Mouse (Mus musculus) embryonic fibroblast, embryonic 13.5 days (primary cell): ENCODE results near the gene Iqcb1.

Experiments
- CTCF ChIP-seq: IDR thresholded peaks from 2 replicates; pipeline ENCODE4 v1.5.1; 2011; ENCODE audit warnings: mild to moderate bottlenecking, control low read depth, low read length, moderate library complexity, borderline replicate concordance; ENCODE audit not compliant: insufficient read depth
- POLR2A ChIP-seq: IDR thresholded peaks from 2 replicates; pipeline ENCODE4 v1.6.1; 2011; ENCODE audit warnings: low read depth, mild to moderate bottlenecking, control low read depth, low read length, moderate library complexity

DNA sequence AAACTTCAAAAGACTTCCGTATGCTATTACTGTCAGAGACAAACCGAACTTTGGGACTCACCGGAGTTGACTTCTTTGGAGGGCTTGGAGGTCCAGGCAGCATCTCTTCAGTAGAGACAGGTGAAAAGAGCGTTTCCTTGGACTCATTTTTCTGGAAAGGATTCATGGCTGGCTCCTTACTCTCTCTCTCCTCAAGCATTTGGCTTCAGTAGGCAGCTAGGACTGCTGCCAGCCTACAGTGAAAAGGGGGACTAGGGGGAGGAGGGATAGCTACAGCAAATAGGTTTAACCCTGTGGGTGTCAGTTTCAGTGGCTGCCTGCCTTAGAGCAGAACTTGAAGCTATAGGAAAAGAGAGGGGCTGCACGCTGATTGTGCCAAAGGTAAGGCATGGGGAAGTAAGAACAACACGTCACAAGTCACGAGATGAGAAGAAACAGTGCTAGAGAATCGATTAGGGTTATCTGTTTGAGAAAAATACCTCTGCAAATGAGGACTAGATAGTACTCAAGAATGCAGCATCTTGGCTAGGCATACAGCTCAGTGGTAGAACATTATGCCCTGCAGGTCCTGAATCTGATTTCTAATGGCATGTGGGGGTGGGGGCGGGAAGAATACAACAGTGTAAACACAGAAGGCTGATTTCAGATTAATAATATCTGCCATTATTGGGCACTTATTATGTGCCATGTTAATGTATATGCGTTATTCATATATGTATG, 43.4 kb upstream of the Iqcb1 start, which contains the start of gene Slc15a2:
- no peak for TF ChIP-seq CTCF
- no peak for TF ChIP-seq POLR2A
